Mouse (Mus musculus) heart, adult 2 months (tissue): ENCODE results near the gene D1Pas1.

ENCODE experiments used
- CTCF ChIP-seq: fragments of 200-600 bp; IDR thresholded peaks from 2 replicates; pipeline ENCODE4 v1.8.1; 2022; ENCODE audit warnings: antibody characterized with exemption, mild to moderate bottlenecking, moderate library complexity
- EP300 ChIP-seq: fragments of 200-500 bp; IDR thresholded peaks from 2 replicates; pipeline ENCODE4 v1.6.1; 2011; ENCODE audit warnings: low read depth, low read length, control low read depth; ENCODE audit not compliant: insufficient read depth
- POLR2A ChIP-seq: fragments of 200-500 bp; IDR thresholded peaks from 2 replicates; pipeline ENCODE4 v1.6.1; 2011; ENCODE audit warnings: mild to moderate bottlenecking, low read depth, low read length, control low read depth; ENCODE audit not compliant: insufficient read depth

- TF ChIP-seq CTCF, result no peak
- no peak for TF ChIP-seq EP300
- no peak for TF ChIP-seq POLR2A
Measured at GRCm38 (mm10) chr1:186967926-186968325, 710 bp downstream of the D1Pas1 start.
